Mouse (Mus musculus) lung, adult 2 months (tissue): ENCODE data around the gene A230072I06Rik. TPM values are rescaled to one million over a fixed set of nuclear protein-coding genes. Genes with fewer than 3 reads are reported as not detected.

Experiments
- DNase-seq: peaks from one replicate; pipeline ENCODE4 v3.0.0; 2022
- H3K4me1 ChIP-seq: fragments of 200-500 bp; 2 replicates; pipeline ENCODE4 v1.6.1; 2011; ENCODE audit warnings: low read length; ENCODE audit not compliant: control insufficient read depth, insufficient read depth
- H3K4me3 ChIP-seq: fragments of 200-500 bp; replicated peaks from 2 replicates; pipeline ENCODE3; 2011; ENCODE audit warnings: low read depth, mild to moderate bottlenecking, control low read depth, low read length; ENCODE audit errors: extremely low read depth
- CTCF ChIP-seq: fragments of 200-500 bp; IDR thresholded peaks from 2 replicates; pipeline ENCODE4 v1.5.1; 2011; ENCODE audit warnings: mild to moderate bottlenecking, low read length, control low read depth; ENCODE audit not compliant: insufficient read depth
- POLR2A ChIP-seq: fragments of 200-500 bp; IDR thresholded peaks from 2 replicates; pipeline ENCODE4 v1.6.1; 2011; ENCODE audit warnings: low read depth, mild to moderate bottlenecking, control low read depth, low read length, borderline replicate concordance; ENCODE audit errors: extremely low read depth
- WGBS: fragments of 180-500 bp; shearing (Covaris S2); methylation state at CpG from one replicate; pipeline ENCODE4 v1.1.7; 2018; 5-methylcytosine and 5-hydroxymethylcytosine counted together
- polyA plus RNA-seq: library from polyadenylated mRNA; depleted of rRNA; stranded (reverse); fragments of >200 nt; gene quantifications from 2 replicates; pipeline ENCODE4 v1.2.3, GENCODE M21; 2012; rRNA removed

The A230072I06Rik gene
- not detected in 2 replicates for polyA plus RNA-seq

- Histone ChIP-seq H3K4me1 (peaks cover 3% of the 10 kb centered on the region; the same call in 1 of the 2 replicates), H3K4me3 (no peak within 1 kb of the TSS)
- 66% methylated on average over 12 of the region's 12 CpGs for WGBS
- DNase-seq = no peak
- no peak for TF ChIP-seq CTCF
- TF ChIP-seq POLR2A = no peak
These were observed at the start of gene A230072I06Rik for GRCm38 (mm10) chr8:12278663-12279312. Gene A230072I06Rik (plus strand): TSS chr8:12278819.

- TF ChIP-seq CTCF (no peak), POLR2A (no peak)
- 57% methylated on average over 11 of the region's 11 CpGs for WGBS
- no peak for DNase-seq
- no peaks in the 10 kb centered on the region for H3K4me1 ChIP-seq
- H3K4me3 ChIP-seq = no peak overlapping the region
These were observed 44.6 kb upstream of the A230072I06Rik start for GRCm38 (mm10) chr8:12234039-12234438.

GRCm38 (mm10) chr8:12238775-12239174, 39.8 kb upstream of the A230072I06Rik start:
- 81% methylated on average over 7 of the region's 7 CpGs for WGBS

GRCm38 (mm10) chr8:12240143-12240542, 38.5 kb upstream of the A230072I06Rik start:
- no peak for TF ChIP-seq POLR2A
- no peaks in the 10 kb centered on the region for H3K4me1 ChIP-seq
- no peak for DNase-seq
- 65% methylated on average over 9 of the region's 9 CpGs for WGBS
- no peak overlapping the region for H3K4me3 ChIP-seq

More at GRCm38 (mm10) chr8:12238775-12239174, 39.8 kb upstream of the A230072I06Rik start:
- no peak for TF ChIP-seq POLR2A
- no peak for TF ChIP-seq CTCF
- H3K4me1 ChIP-seq = no peaks in the 10 kb centered on the region
- DNase-seq = no peak
- H3K4me3 ChIP-seq = no peak overlapping the region

GRCm38 (mm10) chr8:12243746-12244145, 34.9 kb upstream of the A230072I06Rik start:
- DNase-seq = no peak
- Histone ChIP-seq H3K4me3 (no peak overlapping the region), H3K4me1 (no peaks in the 10 kb centered on the region)
- no peak for TF ChIP-seq POLR2A
- no peak for TF ChIP-seq CTCF
- 68% methylated on average over 1 of the region's 1 CpGs for WGBS

GRCm38 (mm10) chr8:12259890-12260289, 18.7 kb upstream of the A230072I06Rik start:
- TF ChIP-seq POLR2A = no peak
- no peak for TF ChIP-seq CTCF
- Histone ChIP-seq H3K4me3 (no peak overlapping the region), H3K4me1 (no peaks in the 10 kb centered on the region)
- DNase-seq = no peak
- WGBS = 66% methylated on average over 2 of the region's 2 CpGs

GRCm38 (mm10) chr8:12260476-12261029, 18.1 kb upstream of the A230072I06Rik start:
- H3K4me1 ChIP-seq = no peaks in the 10 kb centered on the region
- DNase-seq = no peak
- TF ChIP-seq POLR2A = no peak
- no peak for TF ChIP-seq CTCF
- no peak overlapping the region for H3K4me3 ChIP-seq
- WGBS = 62% methylated on average over 6 of the region's 6 CpGs

- DNase-seq = no peak
- 60% methylated on average over 4 of the region's 4 CpGs for WGBS
- TF ChIP-seq CTCF (no peak), POLR2A (no peak)
- no peak overlapping the region for H3K4me3 ChIP-seq
- H3K4me1 ChIP-seq = no peaks in the 10 kb centered on the region
These were observed 17.1 kb upstream of the A230072I06Rik start for GRCm38 (mm10) chr8:12261556-12261955.

- DNase-seq = no peak
- Histone ChIP-seq H3K4me3 (no peak overlapping the region), H3K4me1 (no peaks in the 10 kb centered on the region)
- TF ChIP-seq CTCF = no peak
- no peak for TF ChIP-seq POLR2A
- WGBS = 89% methylated on average over 8 of the region's 8 CpGs
These were observed 13.6 kb upstream of the A230072I06Rik start for GRCm38 (mm10) chr8:12264996-12265395.

GRCm38 (mm10) chr8:12267863-12268262, 10.8 kb upstream of the A230072I06Rik start:
- WGBS = 71% methylated on average over 5 of the region's 5 CpGs

More at GRCm38 (mm10) chr8:12267863-12268262, 10.8 kb upstream of the A230072I06Rik start:
- no peak for DNase-seq
- no peak overlapping the region for H3K4me3 ChIP-seq
- TF ChIP-seq POLR2A = no peak
- TF ChIP-seq CTCF = no peak
- H3K4me1 ChIP-seq = no peaks in the 10 kb centered on the region
